ENCODE assay signal across 36 mouse cellular contexts in genomic region chr7:45226421-45226820, GRCm38 (mm10). TPM values are rescaled to one million over a fixed set of nuclear protein-coding genes. Genes with fewer than 3 reads are reported as not detected.
"Had no signal": no experiment of that assay in that cellular context is flagged by ENCODE, and none has a peak within 500 bp of the region (broad histone marks: within the 10 kb centered on the region; RNA-seq: fewer than 3 reads in every experiment).

No protein-coding gene starts in this region.

- H3K9me3 ChIP-seq: heart, embryonic 12.5 days; heart, embryonic 13.5 days; heart, embryonic 15.5 days; hindbrain, embryonic 10.5 days; hindbrain, embryonic 12.5 days; hindbrain, embryonic 13.5 days; hindbrain, embryonic 15.5 days; intestine, embryonic 15.5 days; kidney, embryonic 15.5 days had no signal

- H3K36me3 ChIP-seq: hindbrain, embryonic 15.5 days had no signal

- H3K27ac ChIP-seq: heart, embryonic 13.5 days; heart, embryonic 15.5 days; hindbrain, embryonic 10.5 days; hindbrain, embryonic 12.5 days; hindbrain, embryonic 13.5 days; hindbrain, embryonic 14.5 days; hindbrain, embryonic 15.5 days; hindbrain, postnatal 0 days; intestine, embryonic 15.5 days; kidney, embryonic 15.5 days; kidney, postnatal 0 days; layer of hippocampus, adult 2 months; left cerebral cortex, adult 2 months had no signal

- H3K27me3 ChIP-seq: heart, embryonic 12.5 days; heart, embryonic 13.5 days; heart, embryonic 15.5 days; hindbrain, embryonic 13.5 days; hindbrain, embryonic 15.5 days; intestine, embryonic 15.5 days; kidney, embryonic 15.5 days had no signal

- DNase-seq: heart, postnatal 10 days; heart, postnatal 14 days; kidney, adult 11 months; kidney, adult 18-20 months; kidney, adult 2 months; kidney, adult 8-10 months; kidney, adult 9 months; kidney, postnatal 10 days; kidney, postnatal 14 days; kidney, postnatal 25 days; kidney, postnatal 36 days; layer of hippocampus, adult 9-11 months; layer of hippocampus, postnatal 36 days had no signal

- H3K4me1 ChIP-seq: heart, embryonic 13.5 days; heart, embryonic 15.5 days; hindbrain, embryonic 12.5 days; hindbrain, embryonic 15.5 days; intestine, embryonic 15.5 days; kidney, embryonic 15.5 days had no signal

- H3K4me3 ChIP-seq: heart, embryonic 12.5 days; heart, embryonic 13.5 days; heart, embryonic 15.5 days; hindbrain, embryonic 10.5 days; hindbrain, embryonic 12.5 days; hindbrain, embryonic 13.5 days; hindbrain, embryonic 15.5 days; intestine, embryonic 15.5 days; kidney, embryonic 15.5 days; layer of hippocampus, adult 2 months; left cerebral cortex, adult 2 months had no signal

RNA-seq across cellular contexts. Expression of gene Slc6a16, which starts 14.5 kb away (rescaled TPM):
- total RNA-seq: heart, adult 8-10 months; heart, postnatal 10 days; heart, postnatal 14 days; heart, postnatal 25 days; hematopoietic stem cell, adult 5-6 weeks had no signal
- polyA plus RNA-seq: heart, postnatal 0 days; hindbrain, embryonic 10.5 days; inflammation-experienced regulatory T-cells, adult 6 months; intestine, embryonic 15.5 days; intestine, embryonic 16.5 days; intestine, postnatal 0 days; large intestine, adult 2 months had no signal

RNA-seq across cellular contexts. Expression of gene Dkkl1, which starts 14.5 kb away (rescaled TPM):
- total RNA-seq: heart, adult 8-10 months; heart, postnatal 10 days; heart, postnatal 14 days; heart, postnatal 25 days had no signal
- polyA plus RNA-seq: heart, postnatal 0 days; kidney, embryonic 16.5 days had no signal

RNA-seq across cellular contexts. Expression of gene Ccdc155, which starts 21.7 kb away (rescaled TPM):
- total RNA-seq: heart, adult 8-10 months; heart, postnatal 10 days; heart, postnatal 14 days; heart, postnatal 25 days had no signal
- polyA plus RNA-seq: intestine, postnatal 0 days had no signal
